Mouse (Mus musculus) lung, embryonic 16.5 days (tissue): ENCODE data around the gene Fam187a. TPM values are rescaled to one million over a fixed set of nuclear protein-coding genes. Genes with fewer than 3 reads are reported as not detected.

Experiments
- ATAC-seq: fragments of 200-750 bp; cut with Nextera tagmentation; 2 replicates; pipeline ENCODE4 v1.8.0; 2017; ENCODE audit warnings: low read depth, mild to moderate bottlenecking, moderate library complexity
- H3K27ac ChIP-seq: fragments of 300-500 bp; sonication (generic); 2 replicates; pipeline ENCODE4 v1.5.1; 2014; ENCODE audit warnings: mild to moderate bottlenecking, control low read depth, low read length
- H3K27me3 ChIP-seq: fragments of 300-500 bp; sonication (generic); 2 replicates; pipeline ENCODE4 v1.6.1; 2014; ENCODE audit warnings: low read depth, low read length, mixed read lengths; ENCODE audit not compliant: control insufficient read depth, insufficient read depth
- H3K36me3 ChIP-seq: fragments of 300-500 bp; sonication (generic); 2 replicates; pipeline ENCODE4 v1.6.1; 2014; ENCODE audit warnings: low read length; ENCODE audit not compliant: control insufficient read depth, insufficient read depth
- H3K4me1 ChIP-seq: fragments of 300-500 bp; sonication (generic); replicated peaks from 2 replicates; pipeline ENCODE4 v1.6.1; 2014; ENCODE audit warnings: low read length, mixed read lengths; ENCODE audit not compliant: control insufficient read depth, insufficient read depth
- H3K4me2 ChIP-seq: fragments of 300-500 bp; sonication (generic); 2 replicates; pipeline ENCODE4 v1.6.1; 2014; ENCODE audit warnings: low read depth, low read length, control low read depth
- H3K4me3 ChIP-seq: fragments of 300-500 bp; sonication (generic); 2 replicates; pipeline ENCODE4 v1.5.1; 2014; ENCODE audit warnings: mild to moderate bottlenecking, low read length, control low read depth
- H3K9ac ChIP-seq: fragments of 300-500 bp; sonication (generic); 2 replicates; pipeline ENCODE4 v1.6.1; 2014; ENCODE audit warnings: low read length, control low read depth
- H3K9me3 ChIP-seq: fragments of 300-500 bp; sonication (generic); 2 replicates; pipeline ENCODE4 v1.6.1; 2016; ENCODE audit warnings: low read length; ENCODE audit not compliant: control insufficient read depth
- WGBS: fragments of 180-500 bp; shearing (Covaris S2); extraction: QIAGEN DNeasy Blood & Tissue Kit; methylation state at CpG from one replicate; pipeline ENCODE4 v1.1.7; 2014; 5-methylcytosine and 5-hydroxymethylcytosine counted together
- polyA plus RNA-seq: library from polyadenylated mRNA; unstranded; fragments of >200 nt; fragmentation: Nextera tagmentation; extraction: Ambion mirVana; gene quantifications from 2 replicates; pipeline ENCODE4 v1.2.1, GENCODE M21; 2015

The Fam187a gene
- polyA plus RNA-seq, 1 experiment from 2014 or later, result 0.09 TPM

DNA sequence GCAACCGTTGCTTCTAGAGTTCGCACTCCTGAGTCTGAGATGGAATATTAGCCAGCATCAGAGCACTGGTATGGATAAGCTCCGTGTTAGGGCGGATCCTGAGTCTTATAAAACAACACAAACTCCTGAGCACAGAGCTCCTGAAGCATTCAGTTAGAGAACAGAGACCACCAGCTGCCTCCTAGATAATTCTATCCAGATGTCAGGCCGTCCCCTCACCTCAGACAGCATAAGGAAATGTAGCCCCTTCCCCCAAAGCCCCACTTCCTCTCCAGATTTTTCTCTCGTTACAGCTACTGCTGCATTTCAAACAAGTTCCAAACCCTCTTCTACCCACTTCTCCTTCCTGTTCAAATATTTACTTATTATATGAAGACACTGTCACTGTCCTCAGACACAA lies 29.0 kb upstream of the Fam187a start:
- Histone ChIP-seq H3K36me3 (peaks cover 41% of the 10 kb centered on the region), H3K27ac (no peak overlapping the region), H3K9me3 (no peaks in the 10 kb centered on the region), H3K4me1 (no peaks in the 10 kb centered on the region), H3K4me2 (no peak overlapping the region), H3K9ac (no peak overlapping the region), H3K27me3 (no peaks in the 10 kb centered on the region), H3K4me3 (no peak overlapping the region)
- 70% methylated on average over 6 of the region's 6 CpGs for WGBS
- ATAC-seq, result no peak

DNA sequence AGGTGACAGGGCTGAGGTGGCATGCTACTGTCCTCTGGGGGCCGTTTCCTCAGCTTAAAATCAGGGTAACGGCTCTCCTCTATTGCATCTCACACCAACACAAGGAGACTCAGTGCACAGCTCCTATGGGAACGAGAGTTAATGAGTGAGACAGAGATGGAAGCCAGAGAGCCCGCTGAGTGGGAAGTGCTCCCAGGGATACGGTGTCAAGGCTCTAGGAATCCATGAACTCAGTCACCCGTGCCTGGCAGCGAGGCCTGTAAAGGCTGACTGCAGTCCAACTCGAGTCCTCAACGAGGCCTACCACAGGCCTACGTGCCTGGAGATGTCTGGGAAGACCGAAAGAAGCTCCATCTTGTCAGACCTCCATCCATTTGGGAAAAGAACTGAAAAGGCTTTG lies 26.0 kb upstream of the Fam187a start:
- Histone ChIP-seq H3K4me2 (no peak overlapping the region), H3K9ac (no peak overlapping the region), H3K4me1 (no peaks in the 10 kb centered on the region), H3K36me3 (peaks cover 45% of the 10 kb centered on the region), H3K27ac (no peak overlapping the region), H3K9me3 (no peaks in the 10 kb centered on the region), H3K27me3 (no peaks in the 10 kb centered on the region), H3K4me3 (no peak overlapping the region)
- ATAC-seq, result no peak
- WGBS, result 92% methylated on average over 11 of the region's 11 CpGs

DNA sequence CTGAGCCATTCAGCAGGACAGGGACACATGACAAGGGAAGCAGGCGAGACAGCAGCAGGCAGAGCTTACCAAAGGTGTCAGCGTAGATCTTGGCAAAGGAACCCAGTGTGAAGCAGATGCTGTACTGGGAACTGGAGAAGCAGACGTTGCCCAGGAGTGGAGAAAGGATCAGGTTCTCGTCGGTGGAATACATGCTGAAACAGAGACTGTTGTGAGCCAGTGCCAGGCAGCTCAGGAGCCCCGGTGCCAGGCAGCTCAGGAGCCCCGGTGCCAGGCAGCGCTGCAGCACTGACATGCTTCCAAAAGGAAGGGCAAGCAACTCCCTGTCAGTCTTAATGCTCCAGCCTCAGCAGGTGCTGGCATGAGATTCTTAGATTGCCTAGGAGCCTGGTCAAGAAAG lies 25.0 kb upstream of the Fam187a start:
- Histone ChIP-seq H3K36me3 (peaks cover 38% of the 10 kb centered on the region), H3K27me3 (no peaks in the 10 kb centered on the region), H3K9ac (no peak overlapping the region), H3K4me3 (no peak overlapping the region), H3K4me1 (no peaks in the 10 kb centered on the region), H3K27ac (no peak overlapping the region), H3K9me3 (no peaks in the 10 kb centered on the region), H3K4me2 (no peak overlapping the region)
- WGBS, result 90% methylated on average over 8 of the region's 8 CpGs
- ATAC-seq, result no peak

DNA sequence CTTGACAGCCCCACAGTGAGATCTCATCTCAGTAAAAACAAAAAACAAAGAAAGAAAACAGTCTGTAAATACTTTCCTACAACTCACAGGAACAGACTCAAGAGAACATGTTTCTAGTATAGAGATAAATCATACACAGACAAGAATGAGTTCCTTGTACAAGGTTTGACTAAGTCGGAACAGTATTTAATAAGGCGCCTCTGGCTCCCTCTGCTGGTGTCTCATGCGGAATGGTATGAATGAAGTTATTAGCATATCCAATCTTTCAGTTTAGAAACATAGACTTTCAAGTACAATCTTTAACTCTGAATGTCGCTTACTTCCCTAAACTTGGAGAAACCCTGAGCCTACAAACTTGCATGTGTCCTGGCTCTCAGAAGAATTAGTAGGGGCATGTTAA lies 20.7 kb upstream of the Fam187a start:
- H3K4me2 ChIP-seq, result no peak overlapping the region
- H3K4me1 ChIP-seq, result no peaks in the 10 kb centered on the region
- H3K27me3 ChIP-seq, result no peaks in the 10 kb centered on the region
- no peak overlapping the region for H3K27ac ChIP-seq
- no peak overlapping the region for H3K9ac ChIP-seq
- ATAC-seq, result no peak
- no peak overlapping the region for H3K4me3 ChIP-seq
- no peaks in the 10 kb centered on the region for H3K9me3 ChIP-seq
- H3K36me3 ChIP-seq, result peaks cover 38% of the 10 kb centered on the region
- WGBS, result 25% methylated on average over 4 of the region's 4 CpGs

DNA sequence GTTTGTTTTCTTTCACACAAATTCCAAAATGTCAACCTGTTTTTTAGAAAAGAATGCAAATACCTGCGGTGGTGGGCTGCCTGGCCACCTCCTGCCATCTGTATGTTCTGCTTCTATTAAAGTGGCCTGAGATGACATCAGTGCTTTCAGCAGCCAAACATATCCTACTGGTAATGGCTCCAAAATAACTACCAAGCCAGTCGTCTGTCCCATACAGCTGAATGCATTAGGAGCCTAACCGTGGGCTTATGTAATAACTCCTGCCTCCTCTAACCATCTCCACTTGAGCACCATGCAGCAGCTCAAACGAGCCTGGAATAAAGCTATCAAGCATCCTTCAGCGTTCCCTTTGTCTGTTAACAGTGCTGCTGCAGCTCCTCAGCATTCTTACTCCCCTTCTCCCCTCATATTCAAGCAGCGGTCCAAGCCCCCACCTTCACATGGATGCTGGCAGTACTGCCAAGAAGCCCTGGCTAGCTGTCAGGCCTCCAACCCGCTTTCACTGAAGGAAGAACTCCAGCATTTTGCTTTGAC lies 10.1 kb upstream of the Fam187a start:
- Histone ChIP-seq H3K27me3 (no peaks in the 10 kb centered on the region), H3K4me3 (no peak overlapping the region), H3K27ac (no peak overlapping the region), H3K4me2 (no peak overlapping the region), H3K9ac (no peak overlapping the region), H3K4me1 (peaks cover 7% of the 10 kb centered on the region), H3K9me3 (no peaks in the 10 kb centered on the region), H3K36me3 (peaks cover 26% of the 10 kb centered on the region)
- no peak for ATAC-seq
- 86% methylated on average over 7 of the region's 7 CpGs for WGBS

DNA sequence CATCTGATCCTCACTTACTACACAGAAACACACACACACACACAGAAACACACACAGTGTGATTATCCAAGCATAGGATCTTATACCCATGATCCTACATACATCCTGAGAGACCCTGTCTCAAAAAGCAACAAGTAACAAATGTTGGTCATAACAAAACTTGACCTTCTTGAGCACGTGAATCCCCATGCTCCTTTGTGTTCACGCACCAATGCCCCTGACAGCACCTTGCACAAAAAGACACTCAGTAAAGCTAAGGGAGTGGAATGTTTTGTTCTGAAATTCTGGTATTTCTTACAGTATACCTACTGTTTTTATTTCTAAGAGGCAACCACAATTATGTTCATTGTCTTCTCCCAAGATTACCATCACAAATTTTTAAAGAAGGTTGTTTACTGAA lies 5.4 kb upstream of the Fam187a start:
- Histone ChIP-seq H3K4me3 (no peak overlapping the region), H3K9me3 (no peaks in the 10 kb centered on the region), H3K27me3 (no peaks in the 10 kb centered on the region; the same call in 1 of the 2 replicates), H3K4me2 (peak overlapping the region; percentile 69; the same call in 1 of the 2 replicates), H3K27ac (no peak overlapping the region), H3K4me1 (peaks cover 16% of the 10 kb centered on the region), H3K9ac (no peak overlapping the region), H3K36me3 (peaks cover 16% of the 10 kb centered on the region)
- WGBS, result 75% methylated on average over 2 of the region's 2 CpGs
- ATAC-seq, result no peak

DNA sequence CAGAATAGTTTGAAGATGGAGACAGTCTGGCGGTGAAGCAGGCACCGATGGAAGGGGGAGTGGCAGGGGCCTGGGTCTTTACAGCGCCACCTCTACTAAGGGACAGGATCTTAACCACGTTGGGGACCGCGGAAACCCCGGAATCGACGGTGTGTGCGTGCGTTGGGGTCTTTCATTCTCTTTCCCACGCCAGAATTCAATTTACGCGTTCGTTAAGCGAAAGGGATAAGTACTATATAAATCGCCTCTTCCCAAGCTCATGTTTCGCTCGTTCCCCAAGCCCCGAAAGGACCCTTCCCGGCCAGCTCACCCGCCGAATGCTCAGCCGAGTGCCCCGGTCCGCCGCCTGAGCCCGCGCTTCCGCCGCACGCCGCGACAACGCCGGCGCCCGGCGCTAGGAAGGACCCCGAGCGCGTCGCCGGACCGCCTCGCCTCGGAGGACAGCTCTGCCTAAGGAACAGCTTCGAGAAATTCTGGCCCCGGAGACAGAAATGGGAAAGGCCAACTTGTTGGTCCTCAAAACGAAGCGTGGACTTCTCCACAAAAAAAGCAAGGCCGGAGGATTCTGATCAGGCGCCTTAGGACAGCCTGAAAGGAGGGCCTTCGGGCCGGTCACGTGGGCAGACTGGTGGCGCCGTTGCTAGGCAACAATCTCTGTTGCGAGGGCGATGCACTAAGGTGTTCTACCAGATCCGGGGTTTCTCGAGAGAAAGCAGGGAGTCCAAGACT lies 4.2 kb upstream of the Fam187a start, which contains the start of the genes Eftud2 and Ccdc103:
Eftud2 (minus strand) TSS at position 401 of the 729 bp plus-strand sequence.
Ccdc103 (plus strand) TSS at position 620 of the 729 bp plus-strand sequence.
- Histone ChIP-seq H3K9ac (peak within 1 kb of the TSS; percentile 87), H3K27ac (peak within 1 kb of the TSS; percentile 76), H3K27me3 (no peaks in the 10 kb centered on the region; the same call in 1 of the 2 replicates), H3K4me2 (peak within 1 kb of the TSS; percentile 69), H3K4me1 (peaks cover 16% of the 10 kb centered on the region), H3K4me3 (peak within 1 kb of the TSS; percentile 90), H3K9me3 (no peaks in the 10 kb centered on the region), H3K36me3 (peaks cover 10% of the 10 kb centered on the region)
- WGBS, result under 1% methylated on average over 60 of the region's 62 CpGs
- peak; percentile 93 for ATAC-seq

DNA sequence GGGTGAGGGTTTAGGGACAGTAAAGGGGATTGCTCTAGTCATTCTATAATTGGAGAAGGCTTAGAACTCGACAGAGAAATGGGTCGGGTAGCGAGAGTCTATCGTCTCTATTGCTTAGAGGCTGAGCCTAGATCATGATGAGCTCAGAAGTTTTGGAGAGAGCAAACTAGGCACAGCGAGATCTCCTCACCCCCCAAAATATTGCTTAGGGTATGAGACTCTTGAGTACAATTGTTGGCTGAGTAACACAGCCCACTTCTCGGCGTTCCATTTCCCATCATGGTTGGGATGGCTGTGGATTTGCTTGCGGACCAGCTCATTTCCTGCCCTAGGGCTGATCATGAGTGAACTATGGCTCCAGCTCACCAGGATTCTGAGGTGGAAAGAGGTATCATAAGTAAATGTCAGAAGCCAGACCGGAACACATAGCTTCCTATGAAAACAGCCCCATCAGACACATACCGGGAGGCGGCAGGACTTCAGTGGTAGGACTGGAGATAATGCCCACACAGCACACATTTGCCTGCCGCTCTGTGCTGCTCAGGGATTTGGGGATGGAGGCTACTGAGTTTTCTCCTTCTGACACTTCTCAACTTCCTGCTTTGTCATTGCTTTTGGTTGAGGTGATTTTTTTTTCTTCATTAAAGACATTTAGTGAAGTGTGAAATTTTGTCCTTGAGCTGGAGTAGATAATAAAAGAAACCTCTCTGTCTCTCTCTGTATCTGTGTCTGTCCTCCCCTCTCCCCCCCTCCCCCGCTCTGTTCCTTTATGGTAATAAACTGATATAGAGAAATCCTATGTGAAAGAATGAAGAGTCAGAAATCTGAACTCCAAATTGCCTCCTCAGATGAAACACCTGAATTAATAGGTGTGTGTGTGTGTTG lies 3.4 kb upstream of the Fam187a start:
- H3K4me3 ChIP-seq, result peak overlapping the region; percentile 90
- H3K27ac ChIP-seq, result no peak overlapping the region; the same call in 1 of the 2 replicates
- peak overlapping the region; percentile 87 for H3K9ac ChIP-seq
- H3K4me2 ChIP-seq, result peak overlapping the region; percentile 69
- H3K9me3 ChIP-seq, result no peaks in the 10 kb centered on the region
- peaks cover 16% of the 10 kb centered on the region for H3K4me1 ChIP-seq
- peak; percentile 29; the same call in 1 of the 2 replicates for ATAC-seq
- WGBS, result 12% methylated on average over 13 of the region's 13 CpGs
- H3K36me3 ChIP-seq, result peaks cover 6% of the 10 kb centered on the region
- H3K27me3 ChIP-seq, result no peaks in the 10 kb centered on the region; the same call in none of the 2 replicates

DNA sequence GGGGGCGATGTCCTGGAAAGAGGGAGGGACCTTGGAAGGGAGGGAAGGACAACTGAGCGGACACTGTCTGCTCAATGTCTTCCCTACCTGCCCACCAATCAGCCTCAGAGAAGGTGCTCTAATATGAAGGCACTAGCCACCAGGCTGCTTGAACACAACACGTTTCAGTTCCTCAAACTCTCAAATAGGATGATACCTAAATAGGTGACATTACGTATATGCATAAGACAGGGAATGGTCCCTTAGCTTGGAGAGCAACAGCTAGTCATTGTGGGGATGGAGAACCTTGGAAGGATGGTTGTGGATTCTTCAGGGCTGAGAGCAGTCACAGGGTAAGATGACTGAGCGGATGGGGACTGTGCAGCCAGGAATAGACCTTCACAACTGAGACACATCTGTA lies 2.5 kb downstream of the Fam187a start:
- 79% methylated on average over 5 of the region's 5 CpGs for WGBS
- Histone ChIP-seq H3K4me1 (no peaks in the 10 kb centered on the region), H3K9me3 (no peaks in the 10 kb centered on the region), H3K36me3 (no peaks in the 10 kb centered on the region), H3K4me2 (no peak overlapping the region), H3K27ac (no peak overlapping the region), H3K27me3 (no peaks in the 10 kb centered on the region; the same call in none of the 2 replicates), H3K9ac (no peak overlapping the region), H3K4me3 (no peak overlapping the region)
- ATAC-seq, result no peak
